Mouse (Mus musculus): ENCODE measurements around the gene Dnah8.

DNA sequence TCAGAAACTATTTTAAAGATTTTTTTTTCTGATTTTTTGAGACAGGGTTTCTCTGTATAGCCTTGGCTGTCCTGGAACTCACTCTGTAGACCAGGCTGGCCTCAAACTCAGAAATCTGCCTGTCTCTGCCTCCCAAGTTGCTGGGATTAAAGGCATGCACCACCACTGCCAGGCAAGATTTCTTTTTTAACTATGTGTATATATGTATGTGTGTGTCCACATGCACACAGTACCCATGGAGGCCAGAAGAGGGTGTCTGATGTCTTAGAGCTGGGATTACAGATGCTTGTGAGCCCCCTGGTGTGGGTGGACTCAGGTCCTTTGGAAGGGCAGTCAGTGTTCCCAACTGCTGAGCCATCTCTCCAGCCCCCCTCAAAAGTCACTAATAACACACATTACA, 150.3 kb downstream of the Dnah8 start:
- TF ChIP-seq CTCF (IDR thresholded peaks at IDR 0.05; ENCODE audit: control insufficient read depth, insufficient read depth, insufficient replicate concordance, low read depth, low read length): no peak
- TF ChIP-seq POLR2A (IDR thresholded peaks at IDR 0.05; ENCODE audit: control insufficient read depth, low read depth, low read length): no peak
